Mouse (Mus musculus) liver, embryonic 15.5 days (tissue): ENCODE measurements around the gene Ttc29. TPM values are rescaled to one million over a fixed set of nuclear protein-coding genes. Genes with fewer than 3 reads are reported as not detected.

Experiments used
- ATAC-seq: fragments of 200-750 bp; cut with Nextera tagmentation; 2 replicates; pipeline ENCODE4 v1.8.0; 2017; ENCODE audit warnings: moderate number of reproducible peaks, mild to moderate bottlenecking, moderate library complexity; ENCODE audit not compliant: insufficient read depth
- H3K27ac ChIP-seq: fragments of 300-500 bp; sonication (generic); replicated peaks from 2 replicates; pipeline ENCODE4 v1.5.1; 2015; ENCODE audit warnings: mild to moderate bottlenecking, inconsistent platforms
- H3K27me3 ChIP-seq: fragments of 300-500 bp; sonication (generic); 2 replicates; pipeline ENCODE4 v1.6.1; 2015; ENCODE audit warnings: mild to moderate bottlenecking, inconsistent platforms
- H3K36me3 ChIP-seq: fragments of 300-500 bp; sonication (generic); replicated peaks from 2 replicates; pipeline ENCODE4 v1.6.1; 2015; ENCODE audit warnings: moderate library complexity, mild to moderate bottlenecking, inconsistent platforms
- H3K4me1 ChIP-seq: fragments of 300-500 bp; sonication (generic); replicated peaks from 2 replicates; pipeline ENCODE4 v1.6.1; 2015; ENCODE audit warnings: inconsistent platforms
- H3K4me2 ChIP-seq: fragments of 300-500 bp; sonication (generic); 2 replicates; pipeline ENCODE4 v1.6.1; 2015; ENCODE audit warnings: moderate library complexity, mild to moderate bottlenecking, inconsistent platforms
- H3K4me3 ChIP-seq: fragments of 300-500 bp; sonication (generic); replicated peaks from 2 replicates; pipeline ENCODE4 v1.5.1; 2015; ENCODE audit warnings: mild to moderate bottlenecking, inconsistent platforms
- H3K9ac ChIP-seq: fragments of 300-500 bp; sonication (generic); 2 replicates; pipeline ENCODE4 v1.6.1; 2015; ENCODE audit warnings: moderate library complexity, mild to moderate bottlenecking, inconsistent platforms
- H3K9me3 ChIP-seq: fragments of 300-500 bp; sonication (generic); replicated peaks from 2 replicates; pipeline ENCODE4 v1.6.1; 2016; ENCODE audit warnings: inconsistent platforms
- WGBS: fragments of 180-500 bp; shearing (Covaris S2); methylation state at CpG from one replicate; pipeline ENCODE4 v1.1.7; 2015; ENCODE audit warnings: mixed read lengths; ENCODE audit not compliant: insufficient replicate concordance; 5-methylcytosine and 5-hydroxymethylcytosine counted together
- polyA plus RNA-seq: library from polyadenylated mRNA; unstranded; fragments of >200 nt; fragmentation: Nextera tagmentation; extraction: Ambion mirVana; gene quantifications from 2 replicates; pipeline ENCODE4 v1.2.1, GENCODE M21; 2015

Ttc29 gene
- polyA plus RNA-seq, 1 experiment from 2014 or later: not detected

GRCm38 (mm10) chr8:78237972-78238675 lies 25.0 kb downstream of the Ttc29 start:
- H3K4me2 ChIP-seq: no peak overlapping the region
- no peak overlapping the region for H3K4me3 ChIP-seq
- H3K27ac ChIP-seq: no peak overlapping the region
- WGBS: 23% methylated on average over 6 of the region's 6 CpGs
- H3K9ac ChIP-seq: no peak overlapping the region
- no peaks in the 10 kb centered on the region for H3K9me3 ChIP-seq
- no peak for ATAC-seq
- no peaks in the 10 kb centered on the region for H3K36me3 ChIP-seq
- no peaks in the 10 kb centered on the region for H3K27me3 ChIP-seq
- no peaks in the 10 kb centered on the region for H3K4me1 ChIP-seq

- Histone ChIP-seq H3K9me3 (no peaks in the 10 kb centered on the region), H3K27ac (no peak overlapping the region), H3K36me3 (no peaks in the 10 kb centered on the region), H3K4me2 (no peak overlapping the region), H3K4me1 (no peaks in the 10 kb centered on the region), H3K9ac (no peak overlapping the region), H3K27me3 (no peaks in the 10 kb centered on the region), H3K4me3 (no peak overlapping the region)
- no peak for ATAC-seq
- 30% methylated on average over 3 of the region's 3 CpGs for WGBS
Observed at GRCm38 (mm10) chr8:78251115-78251514, 38.0 kb downstream of the Ttc29 start.

GRCm38 (mm10) chr8:78254374-78254773 lies 41.3 kb downstream of the Ttc29 start:
- WGBS: 60% methylated on average over 4 of the region's 4 CpGs
- Histone ChIP-seq H3K9me3 (no peaks in the 10 kb centered on the region), H3K9ac (no peak overlapping the region), H3K36me3 (no peaks in the 10 kb centered on the region), H3K27me3 (no peaks in the 10 kb centered on the region), H3K27ac (no peak overlapping the region), H3K4me2 (no peak overlapping the region), H3K4me3 (no peak overlapping the region), H3K4me1 (no peaks in the 10 kb centered on the region)
- ATAC-seq: no peak

GRCm38 (mm10) chr8:78255011-78255410 lies 41.9 kb downstream of the Ttc29 start:
- H3K4me3 ChIP-seq: no peak overlapping the region

GRCm38 (mm10) chr8:78265506-78265905 lies 52.4 kb downstream of the Ttc29 start:
- H3K4me1 ChIP-seq: no peaks in the 10 kb centered on the region
- no peaks in the 10 kb centered on the region for H3K27me3 ChIP-seq
- H3K36me3 ChIP-seq: no peaks in the 10 kb centered on the region
- H3K9ac ChIP-seq: no peak overlapping the region
- H3K4me3 ChIP-seq: no peak overlapping the region
- no peak overlapping the region for H3K27ac ChIP-seq
- ATAC-seq: no peak
- no peak overlapping the region for H3K4me2 ChIP-seq
- 63% methylated on average over 5 of the region's 5 CpGs for WGBS
- no peaks in the 10 kb centered on the region for H3K9me3 ChIP-seq

More at GRCm38 (mm10) chr8:78255011-78255410, 41.9 kb downstream of the Ttc29 start:
- no peaks in the 10 kb centered on the region for H3K27me3 ChIP-seq
- no peak for ATAC-seq
- no peaks in the 10 kb centered on the region for H3K4me1 ChIP-seq
- no peaks in the 10 kb centered on the region for H3K9me3 ChIP-seq
- H3K36me3 ChIP-seq: no peaks in the 10 kb centered on the region
- no peak overlapping the region for H3K9ac ChIP-seq
- H3K27ac ChIP-seq: no peak overlapping the region
- WGBS: 73% methylated on average over 3 of the region's 3 CpGs
- no peak overlapping the region for H3K4me2 ChIP-seq

- WGBS: 41% methylated on average over 3 of the region's 3 CpGs
- no peak for ATAC-seq
- H3K27ac ChIP-seq: no peak overlapping the region
- no peak overlapping the region for H3K9ac ChIP-seq
- no peaks in the 10 kb centered on the region for H3K36me3 ChIP-seq
- no peak overlapping the region for H3K4me2 ChIP-seq
- H3K27me3 ChIP-seq: no peaks in the 10 kb centered on the region
- no peak overlapping the region for H3K4me3 ChIP-seq
- no peaks in the 10 kb centered on the region for H3K4me1 ChIP-seq
- H3K9me3 ChIP-seq: no peaks in the 10 kb centered on the region
Observed at GRCm38 (mm10) chr8:78266231-78266630, 53.1 kb downstream of the Ttc29 start.

GRCm38 (mm10) chr8:78267894-78268411 lies 54.9 kb downstream of the Ttc29 start:
- Histone ChIP-seq H3K27ac (no peak overlapping the region), H3K9ac (no peak overlapping the region), H3K4me3 (no peak overlapping the region), H3K4me1 (no peaks in the 10 kb centered on the region), H3K9me3 (no peaks in the 10 kb centered on the region), H3K36me3 (no peaks in the 10 kb centered on the region), H3K4me2 (no peak overlapping the region), H3K27me3 (no peaks in the 10 kb centered on the region)
- no peak for ATAC-seq
- 20% methylated on average over 7 of the region's 7 CpGs for WGBS

GRCm38 (mm10) chr8:78269281-78269680 lies 56.2 kb downstream of the Ttc29 start:
- no peaks in the 10 kb centered on the region for H3K27me3 ChIP-seq
- no peaks in the 10 kb centered on the region for H3K9me3 ChIP-seq
- H3K4me2 ChIP-seq: no peak overlapping the region
- H3K9ac ChIP-seq: no peak overlapping the region
- no peaks in the 10 kb centered on the region for H3K4me1 ChIP-seq
- H3K4me3 ChIP-seq: no peak overlapping the region
- no peak overlapping the region for H3K27ac ChIP-seq
- ATAC-seq: no peak
- WGBS: 63% methylated on average over 10 of the region's 10 CpGs
- H3K36me3 ChIP-seq: no peaks in the 10 kb centered on the region

GRCm38 (mm10) chr8:78271391-78271790 lies 58.3 kb downstream of the Ttc29 start:
- no peak for ATAC-seq
- 54% methylated on average over 5 of the region's 5 CpGs for WGBS
- no peaks in the 10 kb centered on the region for H3K9me3 ChIP-seq
- H3K36me3 ChIP-seq: no peaks in the 10 kb centered on the region
- H3K4me2 ChIP-seq: no peak overlapping the region
- H3K4me1 ChIP-seq: no peaks in the 10 kb centered on the region
- no peak overlapping the region for H3K9ac ChIP-seq
- no peaks in the 10 kb centered on the region for H3K27me3 ChIP-seq
- H3K4me3 ChIP-seq: no peak overlapping the region
- H3K27ac ChIP-seq: no peak overlapping the region

- H3K27me3 ChIP-seq: no peaks in the 10 kb centered on the region
- ATAC-seq: no peak
- H3K4me2 ChIP-seq: no peak overlapping the region
- H3K36me3 ChIP-seq: no peaks in the 10 kb centered on the region
- H3K9me3 ChIP-seq: no peaks in the 10 kb centered on the region
- H3K4me1 ChIP-seq: no peaks in the 10 kb centered on the region
- no peak overlapping the region for H3K27ac ChIP-seq
- no peak overlapping the region for H3K9ac ChIP-seq
- no peak overlapping the region for H3K4me3 ChIP-seq
- 71% methylated on average over 8 of the region's 8 CpGs for WGBS
Observed at GRCm38 (mm10) chr8:78276120-78276519, 63.0 kb downstream of the Ttc29 start.

GRCm38 (mm10) chr8:78277411-78277810 lies 64.3 kb downstream of the Ttc29 start:
- no peaks in the 10 kb centered on the region for H3K4me1 ChIP-seq
- no peak overlapping the region for H3K4me3 ChIP-seq
- no peaks in the 10 kb centered on the region for H3K9me3 ChIP-seq
- H3K36me3 ChIP-seq: no peaks in the 10 kb centered on the region
- H3K27ac ChIP-seq: no peak overlapping the region
- H3K4me2 ChIP-seq: no peak overlapping the region
- 49% methylated on average over 2 of the region's 2 CpGs for WGBS
- H3K27me3 ChIP-seq: no peaks in the 10 kb centered on the region
- H3K9ac ChIP-seq: no peak overlapping the region
- no peak for ATAC-seq

GRCm38 (mm10) chr8:78278598-78278997 lies 65.5 kb downstream of the Ttc29 start:
- no peak overlapping the region for H3K9ac ChIP-seq

More at GRCm38 (mm10) chr8:78278598-78278997, 65.5 kb downstream of the Ttc29 start:
- Histone ChIP-seq H3K4me2 (no peak overlapping the region), H3K36me3 (no peaks in the 10 kb centered on the region), H3K27me3 (no peaks in the 10 kb centered on the region), H3K4me1 (no peaks in the 10 kb centered on the region), H3K4me3 (no peak overlapping the region), H3K27ac (no peak overlapping the region), H3K9me3 (no peaks in the 10 kb centered on the region)
- ATAC-seq: no peak
- WGBS: 76% methylated on average over 5 of the region's 5 CpGs
